ENCODE assay signal across 9 mouse cellular contexts in genomic region chr4:59614986-59615385, GRCm38 (mm10). TPM values are rescaled to one million over a fixed set of nuclear protein-coding genes. Genes with fewer than 3 reads are reported as not detected.
DNase-seq lines count a peak whose midpoint lies in the region; ATAC-seq and TF ChIP-seq lines count a peak whose summit lies in the region.
"Had no signal": no experiment of that assay in that cellular context is flagged by ENCODE, and none has a peak within 500 bp of the region (broad histone marks: within the 10 kb centered on the region; RNA-seq: fewer than 3 reads in every experiment).

No protein-coding gene starts in this region.

- H3K36me3 ChIP-seq in kidney, adult 2 months (ENCODE audit: control insufficient read depth, insufficient read depth, low read length): peaks cover 2% of the 10 kb centered on the region; the same call in 1 of the 2 replicates
- no peaks in the 10 kb centered on the region for H3K36me3 ChIP-seq in intestine, embryonic 16.5 days (ENCODE audit: control insufficient read depth, insufficient read depth, low read length)
- no peaks in the 10 kb centered on the region for H3K36me3 ChIP-seq in stomach, postnatal 0 days (ENCODE audit: control insufficient read depth, insufficient read depth, low read length)

- no peaks in the 10 kb centered on the region for H3K27me3 ChIP-seq in kidney, adult 2 months (replicated peaks; ENCODE audit: control insufficient read depth, insufficient read depth, low read length)
- no peaks in the 10 kb centered on the region for H3K27me3 ChIP-seq in intestine, embryonic 16.5 days (replicated peaks; ENCODE audit: control insufficient read depth, insufficient read depth, low read length)
- H3K27me3 ChIP-seq in stomach, postnatal 0 days (ENCODE audit: control insufficient read depth, insufficient read depth, low read length): no peaks in the 10 kb centered on the region

- H3K9me3 ChIP-seq in intestine, embryonic 16.5 days (ENCODE audit: control insufficient read depth, low read length): no peaks in the 10 kb centered on the region
- no peaks in the 10 kb centered on the region for H3K9me3 ChIP-seq in stomach, postnatal 0 days (ENCODE audit: control insufficient read depth, low read length)

- peak; percentile 24 for TF ChIP-seq CTCF in kidney, adult 2 months (conservative IDR thresholded peaks at IDR 0.05; ENCODE audit: insufficient read depth, insufficient read length, low read depth, low read length)
- peak; percentile 71 for TF ChIP-seq CTCF in stomach, postnatal 0 days (IDR thresholded peaks at IDR 0.05; ENCODE audit: low read depth)

- H3K27ac ChIP-seq in kidney, adult 2 months (ENCODE audit: insufficient read depth, low read depth, low read length): no peak overlapping the region
- no peak overlapping the region for H3K27ac ChIP-seq in intestine, embryonic 16.5 days (ENCODE audit: low read length)
- H3K27ac ChIP-seq in stomach, postnatal 0 days (replicated peaks): no peak overlapping the region

- no peaks in the 10 kb centered on the region; the same call in 1 of the 2 replicates for H3K4me1 ChIP-seq in kidney, adult 2 months (ENCODE audit: control insufficient read depth, insufficient read depth, low read length)
- H3K4me1 ChIP-seq in intestine, embryonic 16.5 days (ENCODE audit: control insufficient read depth, insufficient read depth, low read length): no peaks in the 10 kb centered on the region
- no peaks in the 10 kb centered on the region for H3K4me1 ChIP-seq in stomach, postnatal 0 days (replicated peaks; ENCODE audit: control insufficient read depth, insufficient read depth)

- peak; percentile 63 for DNase-seq in kidney, adult 2 months
- DNase-seq in kidney, adult 11 months: no peak
- DNase-seq in ES-CJ7 (ENCODE audit: low read depth, low spot score): peak; percentile 17
- DNase-seq in brain, adult 2 months (ENCODE audit: low read depth, low spot score): peak; percentile 58
- no peak for DNase-seq in stomach, postnatal 0 days (ENCODE audit: low spot score)
- no peak for DNase-seq in urinary bladder, postnatal 25 days (ENCODE audit: low spot score)
- DNase-seq in testis, postnatal 10 days (ENCODE audit: low spot score): no peak

- H3K9ac ChIP-seq in intestine, embryonic 16.5 days (ENCODE audit: low read depth, low read length): no peak overlapping the region
- no peak overlapping the region for H3K9ac ChIP-seq in stomach, postnatal 0 days (ENCODE audit: low read length)

- no peak overlapping the region for H3K4me3 ChIP-seq in kidney, adult 2 months (ENCODE audit: insufficient read depth, low read depth, low read length)
- H3K4me3 ChIP-seq in intestine, embryonic 16.5 days (ENCODE audit: low read length): no peak overlapping the region
- H3K4me3 ChIP-seq in stomach, postnatal 0 days (ENCODE audit: low read depth, low read length): no peak overlapping the region
- H3K4me3 ChIP-seq: erythroblast, embryonic 14.5 days had no signal

- TF ChIP-seq EP300 in stomach, postnatal 0 days (optimal IDR thresholded peaks at IDR 0.05): no peak

- WGBS in kidney, adult 2 months: 8% methylated on average over 1 of the region's 1 CpGs
- 28% methylated on average over 1 of the region's 1 CpGs for WGBS in intestine, embryonic 16.5 days
- 5% methylated on average over 1 of the region's 1 CpGs for WGBS in stomach, postnatal 0 days

- no peak for TF ChIP-seq POLR2A in kidney, adult 2 months (IDR thresholded peaks at IDR 0.05; ENCODE audit: low read depth, low read length)

- H3K4me2 ChIP-seq in intestine, embryonic 16.5 days (ENCODE audit: low read depth, low read length): no peak overlapping the region
- no peak overlapping the region for H3K4me2 ChIP-seq in stomach, postnatal 0 days (replicated peaks; ENCODE audit: low read depth)

- ATAC-seq in intestine, embryonic 16.5 days: 0 out of 2 replicates have a peak, but pooled peaks have one; percentile 26
- 0 out of 2 replicates have a peak, but pooled peaks have one; percentile 24 for ATAC-seq in stomach, postnatal 0 days (ENCODE audit: low FRiP score, low TSS enrichment)

RNA-seq across cellular contexts. Expression of gene E130308A19Rik, which starts 11.0 kb away (rescaled TPM):
- polyA plus RNA-seq in kidney, adult 2 months (2012; rRNA removed): 9.6 and 10.8 TPM in 2 replicates
- 9.6 and 10.8 TPM in 2 replicates for polyA plus RNA-seq in intestine, embryonic 16.5 days (2015; fragmentation: Nextera tagmentation; extraction: Ambion mirVana)
- 8.3 and 10.2 TPM in 2 replicates for polyA plus RNA-seq in stomach, postnatal 0 days (2015; fragmentation: Nextera tagmentation; extraction: Ambion mirVana)

RNA-seq across cellular contexts. Expression of gene Hsdl2, which starts 33.6 kb away (rescaled TPM):
- polyA plus RNA-seq in kidney, adult 2 months (2012; rRNA removed): 21.0 and 27.8 TPM in 2 replicates
- polyA plus RNA-seq in intestine, embryonic 16.5 days (2015; fragmentation: Nextera tagmentation; extraction: Ambion mirVana): 18.8 and 19.1 TPM in 2 replicates
- 47.8 and 49.4 TPM in 2 replicates for polyA plus RNA-seq in stomach, postnatal 0 days (2015; fragmentation: Nextera tagmentation; extraction: Ambion mirVana)

Comparison
In these comparisons a context has a peak if more than half of its experiments do, and no peak if none do; other contexts are left out.
1. DNase-seq: peak in kidney, adult 2 months (single experiment), ES-CJ7 (single experiment) and brain, adult 2 months (single experiment); none in kidney, adult 11 months (single experiment), stomach, postnatal 0 days (single experiment), urinary bladder, postnatal 25 days (single experiment) and testis, postnatal 10 days (single experiment).